Mouse (Mus musculus) myocyte (in vitro differentiated cells): Measurements from ENCODE around the gene Ppard.

ENCODE experiments used
- CEBPB ChIP-seq: IDR thresholded peaks from 2 replicates; pipeline ENCODE4 v1.6.1; 2011; ENCODE audit warnings: mild to moderate bottlenecking, moderate library complexity; ENCODE audit not compliant: poor library complexity, insufficient read depth, severe bottlenecking
- E2F4 ChIP-seq: IDR thresholded peaks from one replicate; pipeline ENCODE4 v1.6.1; 2011; ENCODE audit warnings: mild to moderate bottlenecking, control low read depth, moderate library complexity; ENCODE audit not compliant: insufficient read depth
- MAX ChIP-seq: IDR thresholded peaks from one replicate; pipeline ENCODE4 v1.6.1; 2011; ENCODE audit warnings: low read depth, mild to moderate bottlenecking, control low read depth
- MYOD1 ChIP-seq, 3 experiments: IDR thresholded peaks; one replicate each; pipeline ENCODE4 v1.6.1; 2011; ENCODE audit warnings: control low read depth in 2 of 3, low read depth in 2 of 3, mild to moderate bottlenecking in 2 of 3, moderate library complexity in 1 of 3; ENCODE audit not compliant: insufficient read length in 2 of 3, control insufficient read depth in 1 of 3
- MYOG ChIP-seq, 3 experiments: IDR thresholded peaks; one replicate each; pipeline ENCODE4 v1.6.1; 2011; ENCODE audit warnings: control low read depth in 2 of 3, low read depth in 2 of 3, mild to moderate bottlenecking in 2 of 3; ENCODE audit not compliant: insufficient read length in 2 of 3, control insufficient read depth in 1 of 3, insufficient read depth in 1 of 3
- POLR2A ChIP-seq: IDR thresholded peaks from one replicate; pipeline ENCODE4 v1.6.1; 2011; ENCODE audit warnings: low read depth, mild to moderate bottlenecking, control low read depth, moderate library complexity; ENCODE audit not compliant: insufficient read length
- POLR2AphosphoS2 ChIP-seq: IDR thresholded peaks from one replicate; pipeline ENCODE4 v1.6.1; 2011; ENCODE audit warnings: low read depth, control low read depth; ENCODE audit not compliant: insufficient read length
- TCF12 ChIP-seq: IDR thresholded peaks from one replicate; pipeline ENCODE4 v1.6.1; 2011; ENCODE audit warnings: mild to moderate bottlenecking, control low read depth; ENCODE audit not compliant: poor library complexity, insufficient read depth, severe bottlenecking
- USF1 ChIP-seq: IDR thresholded peaks from one replicate; pipeline ENCODE4 v1.6.1; 2011; ENCODE audit warnings: low read depth, mild to moderate bottlenecking, control low read depth, moderate library complexity

GRCm38 (mm10) chr17:28251579-28252280 is 19.2 kb downstream of the Ppard start:
- TF ChIP-seq POLR2A (no peak), TCF12 (no peak), USF1 (no peak), POLR2AphosphoS2 (no peak), MAX (no peak), CEBPB (no peak), MYOD1 (IDR thresholded peaks at IDR 0.05; ENCODE audit: control insufficient read depth in 1 of 3, insufficient read length in 2 of 3, low read depth in 2 of 3) (no peak), E2F4 (no peak), MYOG (IDR thresholded peaks at IDR 0.05; ENCODE audit: control insufficient read depth in 1 of 3, insufficient read depth in 1 of 3, insufficient read length in 2 of 3, low read depth in 2 of 3) (no peak)
